Mouse (Mus musculus) thymus, postnatal 14 days (tissue): ENCODE results near the gene Slmap.
"Not testable (repeated sequence)": the region's sequence is repeated elsewhere in the genome, so short reads cannot be mapped to it uniquely, and the experiment has no call there.

Source experiments
- DNase-seq: peaks from one replicate; pipeline ENCODE4 v3.0.0; 2021

Slmap gene

DNA sequence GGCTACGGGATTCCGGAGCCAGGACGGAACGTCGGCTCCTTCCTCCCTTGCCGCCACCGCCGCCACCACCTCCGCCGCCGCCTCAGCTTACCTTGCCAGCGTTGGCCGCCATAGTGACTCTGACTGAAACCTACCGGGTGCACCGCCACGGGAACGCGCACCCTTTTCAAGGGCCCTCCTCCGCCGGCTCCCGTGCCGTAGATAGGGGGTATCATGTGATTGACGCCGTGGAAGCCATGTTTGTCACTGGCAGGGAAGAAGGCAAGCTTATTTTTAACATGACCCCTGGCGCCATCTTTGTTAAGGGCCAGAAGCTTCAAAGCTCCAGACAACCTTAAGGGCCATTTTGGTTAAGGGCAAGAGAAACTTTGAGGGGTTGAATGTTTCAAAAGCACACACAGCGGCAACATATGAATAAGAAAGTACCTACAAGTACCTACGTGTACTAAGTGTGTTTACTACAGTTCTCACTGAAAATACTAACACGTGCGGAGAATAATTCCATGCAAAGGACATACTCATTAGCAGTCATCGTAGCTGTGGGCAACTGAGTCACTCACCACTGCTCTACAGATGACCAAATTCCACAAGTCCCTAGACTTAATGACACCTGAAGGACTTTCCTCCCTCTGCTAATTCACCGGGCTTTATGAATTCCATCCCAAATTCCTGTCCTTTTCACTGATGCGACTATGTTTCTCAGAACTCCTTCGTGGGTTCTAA, at the start of gene Slmap:
Slmap (minus strand) TSS at position 175 of the 723 bp plus-strand sequence.
- peak; percentile 99 for DNase-seq

DNA sequence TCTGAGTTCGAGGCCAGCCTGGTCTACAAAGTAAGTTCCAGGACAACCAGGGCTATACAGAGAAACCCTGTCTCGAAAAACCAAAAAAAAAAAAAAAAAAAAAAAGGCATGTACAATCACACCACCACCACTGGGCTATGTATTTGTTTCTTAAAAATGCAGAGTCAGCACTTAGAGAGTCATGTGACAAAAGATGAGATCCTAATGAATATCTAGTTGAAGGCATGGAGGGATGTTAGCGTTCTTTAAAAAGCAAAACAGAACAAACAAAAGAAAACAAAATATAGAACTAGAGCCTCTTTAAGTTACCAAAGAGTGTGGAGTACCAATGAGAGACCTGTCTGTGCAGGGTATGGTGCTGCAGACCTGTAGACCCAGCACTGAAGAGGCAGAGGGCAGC, 48.9 kb upstream of the Slmap start:
- DNase-seq = no peak

DNA sequence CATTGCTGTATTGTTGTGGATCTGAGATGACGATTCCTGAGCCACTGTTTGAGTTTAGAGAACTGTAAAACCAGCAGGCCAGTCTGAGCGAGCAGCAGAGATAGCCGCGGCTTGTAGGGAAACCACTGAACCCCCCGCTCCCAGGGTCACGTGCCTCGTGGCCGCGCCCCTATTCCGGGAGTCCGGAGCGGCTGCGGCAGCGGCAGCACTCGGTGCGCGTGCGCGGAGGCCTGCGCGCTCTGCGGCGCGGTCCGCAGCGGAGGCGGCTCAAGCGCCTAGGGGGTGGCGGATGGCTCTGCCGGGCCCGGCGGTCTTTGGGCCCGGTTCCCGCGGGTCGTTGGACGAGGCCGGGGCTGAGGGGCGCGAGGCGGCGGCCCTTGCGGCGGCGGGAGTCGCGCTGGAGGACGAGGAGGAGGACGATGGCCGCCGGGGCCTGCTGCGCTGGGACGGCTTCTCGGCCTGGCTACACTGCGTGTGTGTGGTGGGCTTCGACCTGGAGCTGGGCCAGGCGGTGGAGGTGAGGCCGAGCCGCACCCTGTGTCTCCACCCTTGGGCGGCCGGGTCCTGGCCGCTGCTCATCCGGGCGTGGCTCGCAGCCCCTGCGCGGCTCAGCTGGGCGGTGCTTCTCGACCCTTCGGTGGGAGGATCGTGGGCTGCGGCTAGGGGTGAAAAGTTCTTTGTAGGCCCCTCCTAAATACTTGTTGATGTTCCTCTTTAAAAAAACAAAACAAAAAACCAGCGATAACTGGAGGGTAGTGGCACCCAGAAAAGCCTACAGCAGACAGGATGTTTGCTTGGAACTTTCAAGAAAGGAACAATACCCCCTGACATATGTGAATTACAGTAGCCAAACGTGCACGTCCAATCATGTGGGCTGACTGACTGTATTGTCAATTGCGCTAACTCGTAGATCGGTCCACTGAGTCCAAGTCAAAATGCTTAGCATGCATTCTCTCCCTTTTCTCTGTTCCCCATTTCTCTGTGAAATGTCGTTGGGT, 44.9 kb upstream of the Slmap start:
- DNase-seq = peak; percentile 90

DNA sequence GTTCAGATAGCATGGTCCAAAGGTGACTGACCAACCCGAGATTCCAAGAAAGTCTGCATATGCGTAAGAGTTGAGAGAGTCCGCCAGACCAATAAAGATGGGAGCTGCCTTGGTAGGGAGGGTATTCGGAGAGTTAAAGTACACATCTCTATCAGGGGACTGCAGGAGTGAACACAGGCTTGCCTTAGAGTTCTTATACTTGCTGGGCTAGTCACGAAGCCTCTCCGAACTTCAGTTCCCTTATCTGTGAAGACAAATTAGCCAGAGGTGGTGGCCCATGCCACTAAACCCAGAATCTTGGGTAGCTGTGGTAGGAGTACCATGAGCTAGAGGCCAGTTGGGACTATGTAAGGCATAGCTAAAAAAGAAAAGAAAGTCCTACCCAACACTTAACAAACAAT, 44.1 kb upstream of the Slmap start:
- no peak for DNase-seq

DNA sequence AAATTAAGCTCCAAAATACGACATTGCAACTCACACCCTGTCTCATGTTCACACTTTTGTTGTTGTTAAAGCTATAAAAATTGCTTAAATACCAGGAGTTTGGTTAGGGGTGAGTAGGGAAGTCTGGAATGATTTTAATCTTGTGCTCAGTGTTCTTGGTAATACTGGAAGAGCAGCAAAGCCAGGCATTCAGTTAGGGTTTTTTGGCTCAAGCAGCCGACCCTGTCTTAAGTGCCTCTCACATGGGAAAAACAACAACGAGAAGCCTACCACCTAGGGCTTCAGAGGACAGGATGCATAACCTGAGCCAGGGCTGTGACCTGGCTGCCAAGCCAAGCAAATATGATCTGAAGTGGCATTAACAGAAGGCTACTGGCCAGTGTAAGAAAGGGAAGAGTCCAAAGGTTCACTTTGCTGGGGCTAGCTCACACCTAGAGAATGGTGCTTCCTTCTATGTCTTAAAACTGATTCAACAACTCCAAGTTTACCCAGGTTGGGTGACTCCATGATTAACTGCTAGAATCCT, 41.6 kb upstream of the Slmap start:
- DNase-seq = no peak

DNA sequence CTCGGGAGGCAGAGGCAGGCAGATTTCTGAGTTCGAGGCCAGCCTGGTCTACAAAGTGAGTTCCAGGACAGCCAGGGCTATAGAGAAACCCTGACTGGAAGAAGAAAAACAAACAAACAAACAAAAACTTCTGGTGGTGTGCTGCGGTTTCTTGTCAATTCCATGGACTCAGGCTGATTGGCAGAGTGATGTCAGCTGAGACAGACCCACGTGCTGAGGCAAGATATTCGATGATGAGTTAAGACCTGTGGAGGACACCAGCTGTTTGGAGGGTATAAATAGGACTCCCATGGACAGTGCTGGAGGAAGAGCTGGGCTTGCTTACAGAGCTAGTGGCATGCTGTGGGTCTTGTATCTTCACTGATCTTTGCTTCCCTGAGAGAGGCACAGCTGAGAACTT, 38.8 kb upstream of the Slmap start, which contains the start of gene Dennd6a:
Dennd6a (plus strand) TSS at position 301 of the 400 bp plus-strand sequence.
- not testable (repeated sequence) for DNase-seq

DNA sequence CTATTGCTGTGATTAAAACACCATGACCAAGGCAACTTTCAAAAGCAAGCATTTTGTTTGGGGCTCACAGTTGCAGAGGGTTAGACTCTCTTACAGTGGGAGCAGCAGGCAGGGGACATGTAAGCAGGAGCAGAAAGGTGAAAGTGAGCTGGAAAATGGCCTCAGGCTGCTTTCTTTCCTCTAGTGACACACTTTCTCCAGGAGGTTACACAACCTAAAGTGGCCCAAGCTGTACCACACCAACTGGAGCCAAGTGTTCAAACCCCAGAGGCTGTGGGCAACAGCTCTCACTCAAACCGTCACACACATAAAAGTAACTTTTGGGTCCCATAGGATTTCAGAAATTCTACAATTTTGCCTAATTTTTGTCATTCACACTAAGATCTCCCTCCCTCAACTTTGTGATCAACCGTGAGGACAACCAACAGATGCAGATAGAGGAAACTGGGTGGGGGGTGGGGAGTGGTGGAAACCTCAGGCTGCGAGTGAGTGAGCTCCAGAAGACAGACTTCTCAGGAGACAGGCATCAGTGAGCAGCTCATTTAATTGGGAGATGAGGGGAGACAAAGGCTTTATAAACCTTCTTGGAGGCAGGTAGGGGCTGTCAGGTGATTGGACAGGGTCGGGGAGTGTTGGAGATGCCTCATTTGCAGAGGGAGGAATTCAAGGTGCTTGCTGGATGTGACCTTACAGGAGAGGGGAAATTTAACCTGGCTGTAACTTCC, 37.4 kb upstream of the Slmap start:
- no peak for DNase-seq

DNA sequence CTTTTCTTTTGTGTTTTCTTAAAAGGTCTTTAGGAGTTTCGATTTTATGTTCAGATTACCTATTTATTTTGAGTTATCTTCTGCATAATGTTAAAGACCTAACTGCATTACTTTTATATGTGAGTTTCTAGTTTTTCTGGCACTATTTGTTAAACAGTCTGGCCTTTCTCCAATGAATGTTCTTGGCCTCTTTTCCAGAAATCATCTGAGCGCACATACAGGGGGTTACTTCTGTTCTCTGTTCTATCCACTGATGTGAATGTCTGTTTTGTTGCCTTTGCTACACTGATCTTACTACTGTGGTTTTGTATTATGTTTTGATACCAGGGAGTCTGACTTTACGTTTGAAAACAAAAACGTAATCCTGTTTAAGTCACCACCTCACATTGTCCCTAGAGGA, 35.1 kb upstream of the Slmap start:
- DNase-seq = no peak

DNA sequence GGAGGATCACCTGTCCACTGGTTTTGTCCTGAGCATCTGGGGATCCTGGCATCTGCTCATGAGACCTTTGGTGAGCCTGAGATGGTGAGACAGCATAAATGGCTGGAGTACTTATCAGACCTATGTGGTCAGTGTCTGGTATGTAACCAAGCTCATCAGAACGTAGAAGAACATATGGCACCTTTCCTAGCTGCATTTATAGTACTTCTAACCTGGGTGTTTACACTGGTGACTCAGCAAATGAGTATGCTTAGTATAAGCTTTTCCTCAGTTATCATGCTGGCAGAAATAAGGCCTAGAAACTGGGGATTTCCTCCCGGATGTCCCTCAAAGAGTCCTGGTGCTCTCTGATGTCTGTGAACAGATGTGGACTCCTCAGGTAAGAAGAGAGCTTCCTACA, 27.5 kb upstream of the Slmap start:
- no peak for DNase-seq

DNA sequence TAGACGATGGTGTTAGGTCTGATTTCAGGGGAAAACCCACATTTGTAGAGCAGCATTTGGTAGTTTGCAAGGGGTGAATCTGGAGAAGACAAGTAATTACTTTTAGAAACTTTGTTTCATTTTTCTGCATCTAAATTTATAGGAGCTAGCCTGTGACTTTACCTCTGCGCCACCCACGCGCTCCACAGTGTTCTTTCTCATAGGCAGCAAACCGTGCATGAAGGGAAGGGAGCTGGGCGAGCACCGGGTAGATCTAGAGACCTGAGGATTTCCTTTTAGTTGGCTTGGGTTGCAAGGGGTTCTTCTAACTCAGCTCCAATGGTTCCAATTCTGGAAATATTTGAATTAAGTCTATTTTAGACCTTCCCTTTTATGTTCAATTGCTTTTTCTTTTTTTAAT, 23.8 kb upstream of the Slmap start:
- no peak for DNase-seq

DNA sequence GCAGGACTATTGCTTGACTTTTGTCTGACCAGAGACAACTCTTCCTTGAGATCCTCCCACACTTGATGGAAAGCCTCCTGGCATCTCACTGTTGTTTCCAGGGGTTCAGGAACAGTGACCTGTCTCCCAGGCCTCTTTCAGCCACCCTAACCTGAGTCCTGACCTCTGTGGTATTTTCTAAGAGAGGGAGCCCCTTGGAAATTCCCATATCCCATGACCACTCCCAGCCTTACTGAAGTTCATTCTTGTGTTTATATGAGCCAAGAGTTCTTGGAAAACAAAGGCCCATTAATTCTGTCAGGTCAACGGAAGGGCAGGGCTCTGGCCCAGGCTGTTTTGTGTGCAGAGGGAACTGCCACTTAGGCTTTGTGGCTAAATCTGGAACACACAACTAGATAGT, 22.9 kb upstream of the Slmap start:
- no peak for DNase-seq

DNA sequence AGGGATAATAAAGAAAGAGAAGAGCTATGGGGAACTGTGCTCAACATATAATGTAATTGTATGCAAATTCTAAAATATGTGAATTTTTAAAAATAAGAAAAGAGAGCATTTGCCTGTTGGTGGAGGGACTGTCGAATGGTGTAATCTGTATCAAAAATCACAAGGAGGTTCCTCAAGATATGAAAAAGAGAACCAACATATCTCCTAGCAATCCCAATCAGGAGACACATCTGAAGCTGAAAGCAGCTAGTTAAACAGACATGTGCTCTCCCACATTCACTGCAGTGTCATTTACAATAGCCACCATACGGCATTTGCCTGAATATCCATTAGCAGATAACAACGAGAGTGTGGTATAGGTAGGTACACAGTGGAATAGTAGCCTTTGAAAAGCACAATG, 18.1 kb upstream of the Slmap start:
- no peak for DNase-seq

DNA sequence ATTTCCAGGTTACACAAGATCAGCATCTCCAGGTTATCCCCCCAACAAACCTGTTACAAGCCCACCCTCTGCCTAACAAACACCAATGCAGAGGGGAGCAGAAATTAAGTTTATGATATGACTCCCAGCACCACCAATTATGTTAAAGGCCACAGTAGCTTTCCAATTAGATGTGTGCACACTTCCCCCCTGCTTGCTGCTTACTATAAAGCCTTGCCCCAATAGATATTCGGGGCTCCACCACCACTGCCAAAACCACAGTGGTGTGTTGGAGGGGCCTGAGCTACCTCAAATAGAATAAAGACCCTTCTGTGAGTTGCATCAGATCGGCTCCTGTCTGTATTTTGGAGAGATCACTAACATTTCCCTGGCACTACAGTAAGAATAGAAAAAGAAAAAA, 17.7 kb upstream of the Slmap start:
- DNase-seq = no peak

DNA sequence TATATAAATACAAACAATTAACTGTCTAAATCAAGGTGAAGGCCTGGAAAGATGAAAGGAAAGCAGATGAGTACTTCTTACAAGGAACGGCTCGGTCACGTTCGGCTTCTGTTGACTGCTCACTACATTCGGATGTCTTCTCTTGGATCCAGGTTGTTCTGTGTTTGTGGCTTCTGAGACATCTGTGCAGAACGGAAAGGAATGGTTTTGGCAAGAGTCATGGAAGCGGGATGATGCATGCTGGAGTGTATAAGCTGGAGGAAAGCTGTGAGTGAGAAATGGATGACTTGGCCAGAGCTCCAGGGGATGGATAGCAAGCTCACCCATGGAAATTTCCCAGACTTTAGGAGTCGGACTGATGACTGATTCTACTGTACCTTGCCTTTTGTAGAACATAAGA, 16.0 kb upstream of the Slmap start:
- no peak for DNase-seq

DNA sequence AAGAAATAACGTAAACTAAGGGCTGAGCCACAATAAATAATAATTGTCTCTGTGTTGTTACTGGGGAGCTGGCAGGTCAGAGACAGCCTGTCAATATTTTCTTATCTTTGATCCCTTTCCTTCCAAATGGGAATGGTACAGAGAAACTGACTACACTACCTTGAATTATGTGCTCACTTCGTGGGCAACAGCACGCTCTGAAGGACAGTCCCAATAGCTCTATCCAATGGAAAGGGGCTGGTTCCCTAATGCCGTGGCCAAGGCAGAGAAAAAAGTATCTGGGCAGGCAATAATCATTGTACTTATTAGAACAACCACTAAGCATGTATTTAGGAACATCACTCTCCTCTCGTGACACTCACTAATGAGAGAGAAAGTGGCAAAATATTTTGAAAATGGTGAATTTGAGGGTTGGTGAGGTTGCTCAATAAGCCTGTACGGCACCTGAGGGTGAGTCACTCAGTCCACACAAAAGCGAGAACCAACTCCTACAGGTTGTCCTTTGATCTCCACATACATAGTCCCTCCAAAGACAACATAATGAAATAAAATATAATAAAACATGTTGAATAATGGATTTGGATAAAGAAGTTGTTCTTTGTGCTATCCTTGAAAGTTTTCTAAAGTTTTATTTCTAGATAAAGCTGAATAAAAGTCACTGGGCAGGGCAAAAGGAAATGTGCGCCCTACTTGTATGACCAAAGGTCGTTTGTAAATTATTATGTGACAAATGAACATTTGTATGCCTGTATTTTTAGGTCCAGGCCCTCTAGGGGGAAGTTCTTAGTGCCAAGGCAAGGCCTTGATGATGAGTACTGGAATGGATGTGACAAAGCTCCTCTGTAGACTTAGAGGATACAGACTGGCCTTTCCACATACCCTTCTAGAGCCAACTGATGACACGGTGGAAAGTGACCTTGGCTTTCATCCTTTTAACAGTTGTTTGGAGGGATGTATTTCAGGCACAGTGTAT, 13.1 kb upstream of the Slmap start:
- no peak for DNase-seq

DNA sequence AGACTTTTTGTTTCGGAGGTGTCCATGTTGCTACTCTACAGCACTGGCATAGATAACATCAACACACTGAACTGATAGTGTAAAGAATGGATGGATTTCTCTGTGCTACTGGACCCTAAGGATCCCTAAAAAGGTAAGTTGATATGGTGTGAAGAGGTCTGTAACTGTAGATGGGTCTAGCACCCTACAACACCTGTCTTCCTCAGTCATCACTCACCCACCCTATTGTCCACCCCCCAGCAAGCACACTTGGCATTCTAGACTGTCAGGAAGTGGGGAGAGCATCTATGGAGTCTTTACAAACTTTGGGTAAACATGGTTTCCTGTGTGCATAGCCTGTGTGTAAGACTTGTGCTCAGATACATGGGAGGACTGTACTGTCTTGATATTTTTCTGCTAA, 7.4 kb upstream of the Slmap start:
- DNase-seq = no peak

DNA sequence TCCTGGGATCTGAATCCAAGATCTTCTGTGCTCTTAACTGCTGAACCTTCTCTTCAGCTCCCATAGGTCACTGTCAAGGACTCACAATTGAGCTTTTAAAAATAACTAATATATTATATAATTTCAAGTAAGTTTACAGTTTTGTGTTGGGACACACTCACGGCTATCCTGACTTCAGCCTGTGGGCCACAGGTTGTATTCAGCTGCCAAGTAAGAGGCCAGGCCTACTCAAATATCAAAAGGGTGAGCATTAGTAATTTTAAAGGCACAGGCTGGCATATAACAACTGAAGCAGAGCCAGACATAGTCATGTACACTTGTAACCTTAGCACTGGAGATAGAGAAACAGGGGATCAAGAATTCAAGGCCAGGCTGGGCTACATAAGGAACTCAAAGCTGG, 5.8 kb upstream of the Slmap start:
- DNase-seq = no peak

DNA sequence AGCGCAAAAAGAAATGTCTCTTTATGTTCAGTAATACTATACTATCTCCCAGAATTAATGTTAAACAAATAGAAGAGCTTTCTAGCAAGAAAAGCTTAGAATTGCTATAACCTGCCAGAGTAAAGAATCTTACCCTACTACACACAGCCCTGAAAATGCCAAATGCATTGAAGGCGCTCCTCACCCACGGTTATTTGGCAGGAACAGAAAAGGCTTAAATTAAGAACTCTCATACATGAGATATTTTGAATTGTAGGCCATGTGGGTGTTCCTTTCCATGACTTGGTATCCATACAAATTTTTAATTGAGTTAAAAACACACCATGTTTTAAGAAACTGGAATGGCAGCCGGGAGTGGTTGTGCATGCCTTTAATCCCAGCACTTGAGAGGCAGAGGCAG, 4.5 kb upstream of the Slmap start:
- DNase-seq = no peak

DNA sequence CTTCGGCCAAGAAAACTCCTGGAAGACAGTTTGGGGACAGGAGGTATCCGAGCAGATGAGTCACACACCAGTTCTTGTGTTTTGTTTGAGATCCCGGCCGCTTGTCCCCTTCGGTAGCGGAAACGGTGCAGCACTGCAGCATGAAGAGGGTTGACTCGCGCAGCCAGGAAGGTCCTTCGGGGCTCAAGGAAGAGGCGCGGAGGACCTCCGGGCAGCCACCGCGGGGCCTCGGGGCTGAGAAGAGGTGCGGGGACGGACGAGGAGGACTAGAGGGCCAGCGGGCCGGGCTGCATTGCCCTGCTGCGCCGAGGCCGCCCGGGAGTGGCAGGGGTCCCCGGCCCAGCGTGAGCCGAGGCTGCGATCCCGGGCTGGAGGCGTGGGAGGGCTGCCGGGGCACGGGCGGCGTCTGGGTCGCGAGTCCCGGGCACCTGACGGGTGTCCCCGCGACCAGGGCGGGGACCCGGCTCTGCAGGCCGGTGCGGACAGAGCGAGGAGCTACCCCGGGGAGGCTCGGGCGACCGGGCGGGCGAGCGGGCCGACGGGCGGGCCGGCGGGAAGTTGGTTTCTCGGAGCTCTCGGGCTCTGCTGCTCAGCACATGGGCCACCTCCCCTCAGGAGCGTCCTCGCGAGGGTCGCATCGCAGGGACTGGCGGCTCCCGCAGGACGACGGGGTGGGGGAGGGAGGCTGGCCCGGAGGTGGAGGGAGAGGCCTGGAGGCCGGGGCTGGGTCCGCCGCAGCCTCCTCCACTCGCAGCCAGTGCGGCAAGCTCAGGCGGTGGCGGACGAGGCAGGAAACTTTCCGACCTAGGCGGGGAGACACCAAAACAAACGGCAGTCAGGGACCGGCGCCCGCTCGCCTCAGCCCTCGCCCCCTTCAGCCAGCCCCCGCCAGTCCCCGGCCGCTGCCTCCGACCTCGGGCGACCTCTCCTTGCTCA, 642 bp downstream of the Slmap start:
- peak; percentile 67 for DNase-seq

DNA sequence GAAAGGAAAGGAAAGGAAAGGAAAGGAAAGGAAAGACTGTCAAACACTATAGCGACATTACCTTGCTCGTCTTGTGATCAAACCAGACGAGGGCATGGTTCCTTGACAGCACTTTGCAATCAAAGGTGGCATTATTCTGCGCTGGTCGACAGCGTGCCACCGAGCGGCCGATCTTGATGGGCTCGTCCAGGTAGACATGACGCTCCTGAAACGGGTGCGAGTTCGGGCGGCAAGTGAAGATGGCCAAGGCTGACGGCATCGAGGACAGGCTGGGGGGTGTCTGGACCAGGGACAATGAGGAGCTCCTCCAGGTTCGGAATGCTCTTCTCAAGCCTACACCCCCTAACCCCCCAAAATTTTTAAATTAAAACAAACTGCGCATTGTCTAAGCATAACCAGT, 1.5 kb downstream of the Slmap start:
- peak; percentile 18 for DNase-seq

DNA sequence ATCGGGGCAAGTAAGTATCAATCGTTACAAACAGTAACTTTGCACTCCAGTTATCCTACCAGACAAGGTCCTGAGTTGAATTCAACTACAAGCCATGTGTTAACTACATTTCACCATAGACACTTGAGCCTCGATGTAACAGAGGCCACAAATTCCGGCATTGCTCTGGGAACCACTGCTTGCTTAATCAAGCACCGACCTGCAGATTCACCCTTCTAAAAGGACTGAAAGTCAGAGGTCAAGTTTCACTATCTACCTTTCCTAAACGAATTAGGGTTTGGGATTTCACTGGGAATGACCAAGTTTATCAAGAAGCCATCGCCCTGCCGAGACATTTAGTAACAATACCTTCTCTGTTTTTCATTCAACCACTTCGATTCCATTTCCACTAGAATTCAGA, 2.0 kb downstream of the Slmap start:
- DNase-seq = no peak
